Mouse (Mus musculus) midbrain, embryonic 11.5 days (tissue): ENCODE measurements at regions not wholly inside any gene's neighbourhood (a gene's known extent, or its start where the extent isn't known, plus 50 kb on each side); places are given as distances from the start of the nearest gene placed in this dataset.

ENCODE experiments used
- ATAC-seq: fragments of 200-750 bp; cut with Nextera tagmentation; 2 replicates; pipeline ENCODE4 v1.8.0; 2017; ENCODE audit warnings: moderate TSS enrichment, moderate library complexity; ENCODE audit not compliant: low FRiP score
- DNase-seq: peaks from one replicate; pipeline ENCODE4 v3.0.0; 2015; ENCODE audit warnings: low spot score; ENCODE audit errors: missing footprints
- H3K27ac ChIP-seq: fragments of 300-500 bp; sonication (generic); 2 replicates; pipeline ENCODE4 v1.5.1; 2014; ENCODE audit warnings: low read depth, low read length
- H3K27me3 ChIP-seq: fragments of 300-500 bp; sonication (generic); 2 replicates; pipeline ENCODE4 v1.6.1; 2014; ENCODE audit warnings: mild to moderate bottlenecking, low read length, moderate library complexity, mixed read lengths; ENCODE audit not compliant: control insufficient read depth, insufficient read depth
- H3K36me3 ChIP-seq: fragments of 300-500 bp; sonication (generic); 2 replicates; pipeline ENCODE4 v1.6.1; 2014; ENCODE audit warnings: mild to moderate bottlenecking, low read length, moderate library complexity, mixed read lengths; ENCODE audit not compliant: control insufficient read depth, insufficient read depth
- H3K4me1 ChIP-seq: fragments of 300-500 bp; sonication (generic); 2 replicates; pipeline ENCODE4 v1.6.1; 2014; ENCODE audit warnings: low read length; ENCODE audit not compliant: control insufficient read depth, insufficient read depth
- H3K4me2 ChIP-seq: fragments of 300-500 bp; sonication (generic); 2 replicates; pipeline ENCODE4 v1.6.1; 2014; ENCODE audit warnings: mild to moderate bottlenecking, moderate library complexity
- H3K4me3 ChIP-seq: fragments of 300-500 bp; sonication (generic); 2 replicates; pipeline ENCODE4 v1.5.1; 2014; ENCODE audit warnings: low read depth, low read length
- H3K9ac ChIP-seq: fragments of 300-500 bp; sonication (generic); 2 replicates; pipeline ENCODE4 v1.6.1; 2014; ENCODE audit warnings: low read length
- H3K9me3 ChIP-seq: fragments of 300-500 bp; sonication (generic); 2 replicates; pipeline ENCODE4 v1.6.1; 2016; ENCODE audit warnings: low read length; ENCODE audit not compliant: control insufficient read depth
- WGBS: fragments of 180-500 bp; shearing (Covaris S2); extraction: QIAGEN DNeasy Blood & Tissue Kit; methylation state at CpG from one replicate; pipeline ENCODE4 v1.1.7; 2014; 5-methylcytosine and 5-hydroxymethylcytosine counted together

DNA sequence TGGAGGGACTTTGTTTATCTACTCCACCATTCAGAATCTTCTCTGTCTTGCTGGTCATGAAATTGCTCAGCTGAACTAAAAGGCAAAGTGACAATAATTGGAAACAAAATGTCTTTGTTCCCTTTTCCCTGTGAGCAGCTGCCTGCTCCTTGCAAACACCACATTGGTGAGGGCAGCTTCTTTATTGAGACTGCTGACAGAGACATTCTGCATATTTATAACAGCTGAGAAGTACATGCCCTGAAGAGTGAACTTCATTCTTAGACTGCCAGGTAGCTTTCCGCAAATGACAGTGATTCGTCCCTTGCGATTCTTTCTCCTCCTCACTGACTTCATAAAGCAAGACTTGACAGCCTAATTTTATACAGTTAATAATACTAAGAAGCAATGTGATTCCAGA lies 237.0 kb downstream of the Cps1 start:
- WGBS = 72% methylated on average over 3 of the region's 3 CpGs
- Histone ChIP-seq H3K4me3 (no peak overlapping the region), H3K4me2 (no peak overlapping the region), H3K27ac (no peak overlapping the region), H3K9ac (no peak overlapping the region), H3K9me3 (no peaks in the 10 kb centered on the region), H3K27me3 (no peaks in the 10 kb centered on the region), H3K4me1 (no peaks in the 10 kb centered on the region), H3K36me3 (no peaks in the 10 kb centered on the region)
- DNase-seq (no peak), ATAC-seq (peak; percentile 58)

DNA sequence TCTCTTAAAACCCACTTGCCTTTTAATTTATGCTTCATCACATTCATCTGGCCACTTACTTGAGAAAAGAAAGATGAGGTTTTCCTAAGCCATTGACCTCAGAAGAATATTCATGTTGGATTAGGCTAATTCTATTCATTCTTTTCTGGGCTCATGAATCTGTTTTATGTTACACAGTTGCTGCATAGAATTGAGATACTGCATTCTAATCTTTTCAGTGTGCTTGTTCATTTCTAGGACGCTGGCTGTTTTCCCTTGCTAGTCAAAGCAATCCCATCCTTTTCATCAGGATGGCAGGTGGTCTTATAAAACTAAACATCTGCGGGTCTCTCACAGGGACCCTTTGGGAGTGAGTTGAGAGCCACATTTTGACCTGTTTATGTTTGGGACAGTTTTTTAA lies 243.2 kb downstream of the Cps1 start:
- no peaks in the 10 kb centered on the region for H3K36me3 ChIP-seq
- DNase-seq = peak; percentile 87

DNA sequence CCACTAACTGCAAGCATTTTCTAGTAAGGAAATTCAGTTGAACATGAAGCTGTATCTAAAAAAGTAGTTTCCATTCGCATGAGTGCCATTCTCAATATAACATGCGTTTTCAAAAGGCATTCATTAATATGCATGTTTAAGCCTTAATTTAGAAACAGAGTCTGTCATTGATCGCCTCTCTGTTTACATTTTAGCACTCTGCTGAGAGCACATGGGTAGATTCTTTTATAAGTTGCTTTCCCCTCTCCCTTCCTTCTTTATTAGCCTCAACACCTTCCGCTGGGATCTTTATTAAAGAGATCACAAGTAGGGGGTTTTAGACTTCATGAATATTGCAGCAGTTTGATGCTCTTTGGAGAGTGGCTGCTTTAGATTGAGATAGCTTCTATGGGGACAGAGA lies 243.7 kb downstream of the Cps1 start:
- no peak overlapping the region for H3K9ac ChIP-seq
- peaks cover 9% of the 10 kb centered on the region for H3K4me1 ChIP-seq
- 0 out of 2 replicates have a peak overlapping the region, but pooled peaks have one; percentile 3 for H3K27ac ChIP-seq
- WGBS = 33% methylated on average over 4 of the region's 4 CpGs
- DNase-seq = peak; percentile 88
- no peak overlapping the region for H3K4me3 ChIP-seq
- H3K36me3 ChIP-seq = no peaks in the 10 kb centered on the region
- H3K4me2 ChIP-seq = no peak overlapping the region
- peak; percentile 89 for ATAC-seq
- no peaks in the 10 kb centered on the region for H3K27me3 ChIP-seq
- no peaks in the 10 kb centered on the region for H3K9me3 ChIP-seq

More for the DNA sequence above, 243.2 kb downstream of the Cps1 start:
- no peak overlapping the region for H3K4me2 ChIP-seq
- WGBS = 16% methylated on average over 2 of the region's 2 CpGs
- no peaks in the 10 kb centered on the region for H3K9me3 ChIP-seq
- H3K27ac ChIP-seq = peak overlapping the region; percentile 32; the same call in 1 of the 2 replicates
- H3K4me1 ChIP-seq = peaks cover 9% of the 10 kb centered on the region
- no peaks in the 10 kb centered on the region for H3K27me3 ChIP-seq
- ATAC-seq = peak; percentile 90
- no peak overlapping the region for H3K9ac ChIP-seq
- H3K4me3 ChIP-seq = no peak overlapping the region

DNA sequence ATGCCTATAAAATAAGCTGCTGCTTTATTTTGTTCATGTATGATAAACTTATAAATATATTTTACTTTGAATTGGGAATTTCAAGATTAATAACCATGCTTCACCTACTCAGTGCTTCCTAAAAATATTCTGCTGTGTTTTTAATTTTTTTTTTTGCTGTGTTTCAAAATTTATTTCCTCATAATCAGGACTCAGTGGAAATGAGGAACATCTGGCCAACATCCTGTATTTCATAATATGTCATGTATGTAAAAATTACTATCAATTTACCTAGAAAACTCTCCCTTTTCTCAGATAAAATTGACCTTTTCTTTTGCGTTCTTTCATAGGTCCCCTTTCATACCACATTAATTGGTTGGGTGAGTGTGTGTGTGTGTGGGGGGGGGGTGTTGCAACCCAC lies 259.5 kb downstream of the Cps1 start:
- no peak overlapping the region for H3K9ac ChIP-seq
- H3K4me2 ChIP-seq = no peak overlapping the region
- H3K9me3 ChIP-seq = no peaks in the 10 kb centered on the region
- DNase-seq (no peak), ATAC-seq (no peak)
- 86% methylated on average over 1 of the region's 1 CpGs for WGBS
- no peak overlapping the region for H3K27ac ChIP-seq
- H3K27me3 ChIP-seq = no peaks in the 10 kb centered on the region
- H3K4me1 ChIP-seq = no peaks in the 10 kb centered on the region; the same call in 1 of the 2 replicates
- H3K4me3 ChIP-seq = no peak overlapping the region
- no peaks in the 10 kb centered on the region for H3K36me3 ChIP-seq

DNA sequence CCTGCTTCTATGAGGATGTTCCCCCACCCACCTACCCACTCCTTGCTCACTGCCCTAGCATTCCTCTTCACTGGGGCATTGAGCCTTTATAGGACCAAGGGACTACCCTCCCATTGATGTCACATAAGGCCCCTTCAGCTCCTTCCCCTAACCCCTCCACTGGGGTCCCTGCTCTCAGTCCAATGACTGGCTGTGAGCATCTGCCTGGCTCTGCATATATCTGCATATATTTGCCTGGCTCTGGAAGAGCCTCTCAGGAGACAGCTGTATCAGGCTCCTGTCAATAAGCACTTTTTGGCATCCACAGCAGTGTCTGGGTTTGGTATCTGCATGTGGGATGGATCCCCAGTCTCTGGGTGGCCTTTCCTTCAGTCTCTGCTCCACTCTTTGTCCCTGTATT lies 262.6 kb downstream of the Cps1 start:
- H3K27me3 ChIP-seq = no peaks in the 10 kb centered on the region
- no peak overlapping the region for H3K27ac ChIP-seq
- ATAC-seq = peak; percentile 85
- DNase-seq = no peak
- no peak overlapping the region for H3K4me2 ChIP-seq
- H3K4me1 ChIP-seq = no peaks in the 10 kb centered on the region; the same call in 1 of the 2 replicates
- no peaks in the 10 kb centered on the region for H3K9me3 ChIP-seq
- H3K36me3 ChIP-seq = no peaks in the 10 kb centered on the region
- H3K4me3 ChIP-seq = no peak overlapping the region
- no peak overlapping the region for H3K9ac ChIP-seq

DNA sequence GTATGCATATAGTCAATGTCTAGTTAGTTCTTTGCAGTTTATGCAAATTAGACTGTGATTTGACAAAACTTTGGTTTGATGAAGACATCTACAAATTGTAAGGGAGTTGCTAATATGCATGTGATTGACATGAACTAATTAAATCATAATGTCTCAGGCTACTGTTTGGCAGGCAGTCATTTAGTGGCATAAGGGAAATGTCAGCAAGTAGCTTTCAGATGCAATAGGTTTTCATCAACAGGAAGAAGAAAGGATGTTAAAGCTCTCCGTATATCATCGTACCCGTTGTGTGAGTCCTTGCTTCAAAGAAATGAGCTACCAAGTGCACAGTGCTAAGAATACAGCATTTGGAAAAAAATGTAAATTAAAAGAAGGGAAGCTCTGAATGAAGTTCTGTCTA lies 264.1 kb downstream of the Cps1 start:
- 87% methylated on average over 3 of the region's 3 CpGs for WGBS
- H3K36me3 ChIP-seq = no peaks in the 10 kb centered on the region
- ATAC-seq (no peak), DNase-seq (no peak)
- H3K4me3 ChIP-seq = no peak overlapping the region
- no peak overlapping the region for H3K27ac ChIP-seq
- no peak overlapping the region for H3K9ac ChIP-seq
- H3K9me3 ChIP-seq = no peaks in the 10 kb centered on the region
- H3K27me3 ChIP-seq = no peaks in the 10 kb centered on the region
- no peak overlapping the region for H3K4me2 ChIP-seq
- H3K4me1 ChIP-seq = no peaks in the 10 kb centered on the region; the same call in 1 of the 2 replicates

DNA sequence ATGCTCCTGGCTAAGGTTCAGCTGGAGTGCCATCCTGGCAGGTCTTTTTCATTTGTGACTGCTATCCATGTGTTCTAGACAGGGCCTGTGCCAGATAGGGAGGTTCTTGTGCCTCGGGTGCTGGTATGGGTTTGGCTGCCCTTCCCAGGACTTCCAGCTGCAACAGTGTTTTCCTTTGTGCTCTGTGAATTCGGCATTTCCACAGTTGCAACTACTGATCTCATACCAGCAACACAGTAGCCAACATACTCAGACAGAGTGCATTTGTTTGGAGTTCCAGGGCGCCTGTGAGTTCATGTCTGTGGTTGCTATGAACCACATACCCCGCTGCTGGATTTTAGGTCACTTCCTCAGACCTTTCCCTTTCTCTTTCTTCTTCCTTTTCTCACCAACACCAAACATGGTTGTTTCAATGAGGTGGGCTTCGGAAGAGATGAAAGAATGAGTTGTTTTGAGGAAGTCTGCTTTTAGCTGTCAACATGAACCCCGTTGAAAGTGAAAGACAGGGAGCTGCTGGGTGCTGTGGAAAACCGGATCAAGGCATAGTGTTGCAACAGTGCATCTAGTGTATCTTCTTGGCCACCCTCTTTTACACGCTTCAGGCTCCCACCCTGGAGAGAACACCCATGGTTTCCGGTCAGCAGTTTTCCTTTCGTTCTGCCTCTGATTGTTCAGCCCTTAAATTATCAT lies 275.1 kb downstream of the Cps1 start:
- H3K36me3 ChIP-seq = no peaks in the 10 kb centered on the region
- no peak overlapping the region for H3K27ac ChIP-seq
- 86% methylated on average over 10 of the region's 10 CpGs for WGBS
- H3K9me3 ChIP-seq = no peaks in the 10 kb centered on the region
- no peak for ATAC-seq
- H3K4me1 ChIP-seq = no peaks in the 10 kb centered on the region
- no peaks in the 10 kb centered on the region for H3K27me3 ChIP-seq
- no peak for DNase-seq
- H3K4me2 ChIP-seq = no peak overlapping the region
- no peak overlapping the region for H3K4me3 ChIP-seq
- H3K9ac ChIP-seq = no peak overlapping the region

DNA sequence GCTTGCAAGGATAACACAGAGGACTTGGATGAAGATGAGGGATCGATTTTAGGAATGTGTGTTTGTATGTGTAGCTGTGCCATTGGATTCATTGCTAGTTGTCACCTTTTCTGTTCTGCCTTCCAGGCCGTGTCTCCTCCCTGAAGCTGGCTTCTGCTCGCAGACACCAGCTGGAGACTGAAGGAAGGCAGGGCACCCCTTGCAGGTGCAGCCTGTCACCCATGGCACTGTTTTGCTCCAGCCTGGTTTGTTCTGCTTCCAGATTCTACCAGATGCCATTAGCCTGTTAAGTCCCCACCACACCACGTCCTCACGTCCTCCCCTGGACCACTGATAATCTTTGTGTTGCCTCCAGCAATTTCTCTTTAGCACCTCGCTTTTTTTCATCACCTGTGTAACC lies 286.7 kb downstream of the Cps1 start:
- Histone ChIP-seq H3K4me1 (no peaks in the 10 kb centered on the region), H3K9ac (no peak overlapping the region), H3K27me3 (no peaks in the 10 kb centered on the region), H3K4me3 (no peak overlapping the region), H3K9me3 (no peaks in the 10 kb centered on the region), H3K4me2 (no peak overlapping the region), H3K36me3 (no peaks in the 10 kb centered on the region), H3K27ac (no peak overlapping the region)
- ATAC-seq = no peak
- no peak for DNase-seq
- 81% methylated on average over 6 of the region's 6 CpGs for WGBS

DNA sequence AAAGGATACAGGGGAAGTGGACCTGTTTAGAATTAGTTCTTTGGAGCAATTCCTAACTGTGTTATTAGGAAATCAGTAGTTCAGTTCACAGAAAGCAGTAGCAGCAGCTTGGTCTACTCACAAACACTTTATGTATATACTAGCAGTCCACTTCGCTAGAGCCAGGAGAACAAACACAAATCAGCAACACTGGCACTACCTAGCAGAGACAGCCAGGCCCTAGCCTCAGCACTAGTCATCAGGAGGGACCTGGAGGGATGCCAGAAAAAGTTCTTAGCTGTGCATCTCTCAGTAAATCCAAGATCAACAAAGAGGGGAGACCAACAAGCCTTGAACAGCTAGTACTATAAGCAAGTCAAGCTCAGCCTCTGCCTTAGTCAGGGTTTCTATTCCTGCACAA lies 294.4 kb downstream of the Cps1 start:
- Histone ChIP-seq H3K27me3 (no peaks in the 10 kb centered on the region), H3K4me3 (no peak overlapping the region), H3K36me3 (no peaks in the 10 kb centered on the region), H3K9ac (no peak overlapping the region), H3K4me2 (no peak overlapping the region), H3K4me1 (no peaks in the 10 kb centered on the region), H3K27ac (no peak overlapping the region), H3K9me3 (no peaks in the 10 kb centered on the region)
- DNase-seq (no peak), ATAC-seq (no peak)
- 90% methylated on average over 1 of the region's 1 CpGs for WGBS
